10 mouse cellular contexts compared by ENCODE assay signal in the genomic region with DNA sequence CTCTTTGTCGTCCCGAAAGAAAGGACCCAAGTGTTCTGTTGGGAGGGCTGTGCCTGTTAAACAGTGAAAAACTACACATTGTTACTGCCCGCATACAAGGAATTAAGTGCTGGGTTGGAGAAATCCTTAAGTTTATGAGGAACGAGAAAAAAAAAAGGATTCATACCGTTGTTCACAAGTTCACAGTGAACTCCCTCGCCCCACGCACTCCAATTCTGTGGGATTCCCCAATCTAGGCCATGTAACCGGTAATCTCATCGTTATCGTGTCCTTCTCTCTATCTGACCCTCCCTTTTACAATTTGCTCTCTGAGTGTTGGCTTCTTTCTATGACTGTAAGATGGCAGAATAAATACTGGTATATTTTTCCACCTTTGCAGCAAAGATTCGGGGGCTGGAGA. TPM values are rescaled to one million over a fixed set of nuclear protein-coding genes. Genes with fewer than 3 reads are reported as not detected.
DNase-seq lines count a peak whose midpoint lies in the region; ATAC-seq and TF ChIP-seq lines count a peak whose summit lies in the region.
"Had no signal": no experiment of that assay in that cellular context is flagged by ENCODE, and none has a peak within 500 bp of the region (broad histone marks: within the 10 kb centered on the region; RNA-seq: fewer than 3 reads in every experiment).

No protein-coding gene starts in this region.

- H3K9ac ChIP-seq in heart, postnatal 0 days (replicated peaks; ENCODE audit: low read depth, low read length): no peak overlapping the region
- H3K9ac ChIP-seq in MEL (ENCODE audit: control insufficient read depth, low read depth, low read length, poor library complexity, severe bottlenecking): peak overlapping the region; percentile 80
- H3K9ac ChIP-seq in forebrain, embryonic 16.5 days (replicated peaks; ENCODE audit: low read depth, low read length): no peak overlapping the region

- peak overlapping the region; percentile 96 for H3K4me2 ChIP-seq in heart, postnatal 0 days (ENCODE audit: low read depth, low read length)
- peak overlapping the region; percentile 69 for H3K4me2 ChIP-seq in forebrain, embryonic 16.5 days (ENCODE audit: low read length)

- 8% methylated on average over 11 of the region's 11 CpGs for WGBS in heart, postnatal 0 days
- WGBS in forebrain, embryonic 16.5 days: 3% methylated on average over 11 of the region's 11 CpGs
- 1% methylated on average over 11 of the region's 11 CpGs for WGBS in midbrain, embryonic 10.5 days

- peaks cover 64% of the 10 kb centered on the region for H3K27me3 ChIP-seq in heart, postnatal 0 days (ENCODE audit: control insufficient read depth, insufficient read depth, low read length)
- no peaks in the 10 kb centered on the region for H3K27me3 ChIP-seq in MEL (ENCODE audit: control insufficient read depth in 1 of 2, insufficient read depth in 2 of 2, low read length in 2 of 2)
- H3K27me3 ChIP-seq in forebrain, embryonic 16.5 days (replicated peaks; ENCODE audit: control insufficient read depth, insufficient read depth, low read length): peaks cover 73% of the 10 kb centered on the region
- H3K27me3 ChIP-seq in midbrain, embryonic 10.5 days (ENCODE audit: low read depth, poor library complexity, severe bottlenecking): peaks cover 100% of the 10 kb centered on the region

- H3K36me3 ChIP-seq in heart, postnatal 0 days (replicated peaks; ENCODE audit: control insufficient read depth, insufficient read depth, low read length): no peaks in the 10 kb centered on the region
- H3K36me3 ChIP-seq in MEL (ENCODE audit: control insufficient read depth in 1 of 2, insufficient read depth in 2 of 2, low read length in 2 of 2): peaks cover 3 to 8% of the 10 kb centered on the region in 2 experiments
- no peaks in the 10 kb centered on the region for H3K36me3 ChIP-seq in forebrain, embryonic 16.5 days (ENCODE audit: control insufficient read depth, insufficient read depth)
- no peaks in the 10 kb centered on the region for H3K36me3 ChIP-seq in midbrain, embryonic 10.5 days
- H3K36me3 ChIP-seq: G1E had no signal

- H3K9me3 ChIP-seq in heart, postnatal 0 days (replicated peaks; ENCODE audit: control insufficient read depth, low read length): no peaks in the 10 kb centered on the region
- H3K9me3 ChIP-seq in MEL (replicated peaks; ENCODE audit: insufficient read depth, low read length): no peaks in the 10 kb centered on the region
- H3K9me3 ChIP-seq in forebrain, embryonic 16.5 days (ENCODE audit: control insufficient read depth, low read length): no peaks in the 10 kb centered on the region; the same call in 1 of the 2 replicates
- no peaks in the 10 kb centered on the region for H3K9me3 ChIP-seq in midbrain, embryonic 10.5 days (replicated peaks)

- no peak overlapping the region for H3K27ac ChIP-seq in heart, postnatal 0 days (ENCODE audit: low read depth)
- no peak overlapping the region; the same call in 1 of the 2 replicates for H3K27ac ChIP-seq in MEL (ENCODE audit: control insufficient read depth, low read depth, low read length)
- H3K27ac ChIP-seq in forebrain, embryonic 16.5 days (ENCODE audit: low read length): no peak overlapping the region
- H3K27ac ChIP-seq in midbrain, embryonic 10.5 days (replicated peaks): no peak overlapping the region

- intact Hi-C loops in heart, postnatal 10 days (cut with DNase I): no loop called here

- TF ChIP-seq CTCF in heart, postnatal 0 days (IDR thresholded peaks at IDR 0.05; ENCODE audit: low read depth): no peak
- TF ChIP-seq CTCF in MEL (IDR thresholded peaks at IDR 0.05 in 2 of 3, conservative IDR thresholded peaks at IDR 0.05 in 1 of 3; ENCODE audit: control insufficient read depth in 1 of 3, insufficient read depth in 1 of 3, low read depth in 2 of 3, low read length in 3 of 3, poor library complexity in 1 of 3, severe bottlenecking in 1 of 3): no peak

- no peak for TF ChIP-seq POLR2A in MEL (IDR thresholded peaks at IDR 0.05; ENCODE audit: control insufficient read depth in 1 of 2, insufficient read depth in 1 of 2, low read depth in 1 of 2, low read length in 2 of 2, poor library complexity in 1 of 2)

- H3K4me3 ChIP-seq in heart, postnatal 0 days (ENCODE audit: low read depth, low read length): peak overlapping the region; percentile 64
- peak overlapping the region; percentile 41 to 81 for H3K4me3 ChIP-seq in MEL (ENCODE audit: control insufficient read depth in 1 of 2, insufficient read depth in 1 of 2, low read depth in 2 of 2, low read length in 2 of 2)
- peak overlapping the region; percentile 44 for H3K4me3 ChIP-seq in forebrain, embryonic 16.5 days (replicated peaks; ENCODE audit: low read length)
- peak overlapping the region; percentile 64; the same call in 1 of the 2 replicates for H3K4me3 ChIP-seq in midbrain, embryonic 10.5 days

- no peak for ATAC-seq in heart, postnatal 0 days (ENCODE audit: insufficient read depth, low read depth)
- no peak for ATAC-seq in forebrain, embryonic 16.5 days
- no peak for ATAC-seq in megakaryocyte progenitor cell, adult 5-6 weeks (replicated peaks; ENCODE audit: poor library complexity)
- no peak for ATAC-seq in megakaryocyte-erythroid progenitor cell, adult 5-6 weeks (replicated peaks; ENCODE audit: low FRiP score, low TSS enrichment, poor library complexity, severe bottlenecking)

- DNase-seq in heart, postnatal 0 days (ENCODE audit: low spot score): no peak
- no peak for DNase-seq in heart, postnatal 10 days
- peak; percentile 54 for DNase-seq in MEL (ENCODE audit: low read depth, low spot score)
- no peak for DNase-seq in midbrain, embryonic 10.5 days (ENCODE audit: low spot score)
- DNase-seq in spleen, postnatal 4 days (ENCODE audit: low spot score in 2 of 2): no peak

- peaks cover 1% of the 10 kb centered on the region; the same call in 1 of the 2 replicates for H3K79me2 ChIP-seq in MEL (ENCODE audit: control insufficient read depth, insufficient read depth, low read length, poor library complexity)

- no peaks in the 10 kb centered on the region for H3K4me1 ChIP-seq in heart, postnatal 0 days (ENCODE audit: control insufficient read depth, insufficient read depth)
- peaks cover 2 to 5% of the 10 kb centered on the region in 2 experiments; a peak in 2 of 4 replicates for H3K4me1 ChIP-seq in MEL (ENCODE audit: control insufficient read depth in 1 of 2, insufficient read depth in 2 of 2, low read length in 2 of 2)
- H3K4me1 ChIP-seq in forebrain, embryonic 16.5 days (replicated peaks; ENCODE audit: control insufficient read depth, insufficient read depth, low read length): peaks cover 11% of the 10 kb centered on the region
- H3K4me1 ChIP-seq in midbrain, embryonic 10.5 days: peaks cover 10% of the 10 kb centered on the region

- TF ChIP-seq RAD21 in MEL (IDR thresholded peaks at IDR 0.05; ENCODE audit: low read depth, low read length): no peak

- no peak for TF ChIP-seq EP300 in heart, postnatal 0 days (IDR thresholded peaks at IDR 0.05; ENCODE audit: low read depth)
- peak; percentile 5 to 29; a peak in 1 of 4 replicates for TF ChIP-seq EP300 in MEL (IDR thresholded peaks at IDR 0.05; ENCODE audit: low read depth in 1 of 2, low read length in 2 of 2)

TF ChIP-seq in MEL, 35 proteins besides CTCF, POLR2A, EP300 and RAD21:
- TF ChIP-seq CHD1 (IDR thresholded peaks at IDR 0.05; ENCODE audit: low read depth, low read length) (0 out of 2 replicates have a peak, but pooled peaks have one; percentile 10), TBP (IDR thresholded peaks at IDR 0.05; ENCODE audit: low read depth, low read length) (no peak), GATA1 (IDR thresholded peaks at IDR 0.05; ENCODE audit: low read depth, low read length) (peak; percentile 60), ZMIZ1 (IDR thresholded peaks at IDR 0.05; ENCODE audit: low read depth, low read length) (0 out of 2 replicates have a peak, but pooled peaks have one; percentile 18), POLR2AphosphoS2 (IDR thresholded peaks at IDR 0.05; ENCODE audit: low read length) (no peak), SMC3 (IDR thresholded peaks at IDR 0.05; ENCODE audit: low read depth, low read length) (0 out of 2 replicates have a peak, but pooled peaks have one; percentile 13), RCOR1 (IDR thresholded peaks at IDR 0.05; ENCODE audit: low read depth, low read length) (peak; percentile 52; the same call in 1 of the 2 replicates), MXI1 (IDR thresholded peaks at IDR 0.05; ENCODE audit: low read depth, low read length) (0 out of 2 replicates have a peak, but pooled peaks have one; percentile 6)
TF ChIP-seq in MEL: peak in this region for 6.

RNA-seq across cellular contexts. Expression of a gene that starts 0.8 kb away (rescaled TPM):
- total RNA-seq in heart, postnatal 0 days (2014; rRNA removed; ENCODE audit: low replicate concordance): 0.23 and 0.88 TPM in 2 replicates
- polyA plus RNA-seq in heart, postnatal 0 days (2015; fragmentation: Nextera tagmentation; extraction: Ambion mirVana): 0.45 and 0.55 TPM in 2 replicates
- total RNA-seq in heart, postnatal 10 days (2021): under 1 TPM; 0.55 to 0.87 TPM
- total RNA-seq in MEL (2012; rRNA removed): 2.5 and 3.2 TPM in 2 replicates
- polyA plus RNA-seq in MEL (2012; ENCODE audit: insufficient read depth in 1 of 2, insufficient read length in 2 of 2, low read depth in 1 of 2, low replicate concordance in 2 of 2, missing spikeins in 1 of 2): 1 to 10 TPM in 1 of 2 experiments, not detected in 1; 1.9 TPM
- polyA plus RNA-seq in forebrain, embryonic 16.5 days (2015; fragmentation: Nextera tagmentation; extraction: Ambion mirVana): 0.46 and 0.54 TPM in 2 replicates
- polyA plus RNA-seq in midbrain, embryonic 10.5 days (2016; fragmentation: Nextera tagmentation; extraction: Ambion mirVana): 0.09 and 0.19 TPM in 2 replicates
- not detected in 2 replicates for total RNA-seq in megakaryocyte progenitor cell, adult 5-6 weeks (2015)
- not detected in 2 replicates for total RNA-seq in megakaryocyte progenitor cell, adult 5-6 weeks (2017)
- not detected in 2 replicates for total RNA-seq in megakaryocyte-erythroid progenitor cell, adult 5-6 weeks (2014; fragmentation: Nextera tagmentation)
- not detected in 2 replicates for total RNA-seq in megakaryocyte-erythroid progenitor cell, adult 5-6 weeks (2017)
- total RNA-seq: common myeloid progenitor, adult 5-6 weeks had no signal
- polyA plus RNA-seq: G1E had no signal

RNA-seq across cellular contexts. Expression of a gene that starts 15.5 kb away (rescaled TPM):
- total RNA-seq in heart, postnatal 0 days (2014; rRNA removed; ENCODE audit: low replicate concordance): not detected in 2 replicates
- not detected in 2 replicates for polyA plus RNA-seq in heart, postnatal 0 days (2015; fragmentation: Nextera tagmentation; extraction: Ambion mirVana)
- total RNA-seq in heart, postnatal 10 days (2021): under 1 TPM; 0.40 to 0.89 TPM
- 163 and 196 TPM in 2 replicates for total RNA-seq in MEL (2012; rRNA removed)
- 100 to 1,000 TPM in 1 of 2 experiments, not detected in 1; 355 TPM for polyA plus RNA-seq in MEL (2012; ENCODE audit: insufficient read depth in 1 of 2, insufficient read length in 2 of 2, low read depth in 1 of 2, low replicate concordance in 2 of 2, missing spikeins in 1 of 2)
- polyA plus RNA-seq in forebrain, embryonic 16.5 days (2015; fragmentation: Nextera tagmentation; extraction: Ambion mirVana): not detected in 2 replicates
- not detected in 2 replicates for polyA plus RNA-seq in midbrain, embryonic 10.5 days (2016; fragmentation: Nextera tagmentation; extraction: Ambion mirVana)
- total RNA-seq in megakaryocyte progenitor cell, adult 5-6 weeks (2015): not detected in 2 replicates
- 0.78 TPM in 1 of 2 replicates, not detected in the other for total RNA-seq in megakaryocyte progenitor cell, adult 5-6 weeks (2017)
- total RNA-seq in megakaryocyte-erythroid progenitor cell, adult 5-6 weeks (2014; fragmentation: Nextera tagmentation): not detected in 2 replicates
- total RNA-seq in megakaryocyte-erythroid progenitor cell, adult 5-6 weeks (2017): not detected in 2 replicates
- total RNA-seq: common myeloid progenitor, adult 5-6 weeks; G1E had no signal
- polyA plus RNA-seq: G1E had no signal

Comparison
In these comparisons a context has a peak if more than half of its experiments do, and no peak if none do; other contexts are left out.
1. RNA of a gene that starts 15.5 kb away (total RNA-seq): 163 to 196 TPM in MEL; 0.40 to 0.89 TPM in heart, postnatal 10 days, not detected in heart, postnatal 0 days, 0.78 TPM in megakaryocyte progenitor cell, adult 5-6 weeks and not detected in megakaryocyte-erythroid progenitor cell, adult 5-6 weeks; every median in the first group is over 10 times any median in the second.
2. Peak in every context shown above with its lines, with median percentiles within 50 percentile points of each other: H3K4me3 ChIP-seq.